Mouse (Mus musculus) heart, adult 11 months (tissue): Measurements from ENCODE around the gene Piezo1.

Experiments used
- DNase-seq: peaks from one replicate; pipeline ENCODE4 v3.0.0; 2022

Piezo1 gene

DNA sequence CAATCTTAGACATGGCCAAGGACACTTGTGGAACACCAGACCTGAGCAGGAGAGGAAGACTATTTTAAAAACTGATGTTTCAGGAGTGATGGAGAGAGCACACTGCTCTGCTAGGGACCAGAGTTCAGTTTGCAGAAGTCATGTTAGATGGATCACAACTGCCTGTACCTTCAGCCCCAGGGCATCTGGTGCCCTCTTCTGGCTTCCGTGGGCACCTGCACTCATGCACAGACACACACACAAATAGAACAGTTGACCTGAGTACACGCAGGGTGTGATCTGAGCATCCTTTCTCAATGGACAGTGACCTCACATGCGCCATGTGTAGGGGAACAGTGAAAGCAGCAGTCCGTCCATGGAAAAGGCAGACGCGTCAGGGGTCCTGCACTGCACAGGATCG, 67.3 kb downstream of the Piezo1 start:
- no peak for DNase-seq

- peak; percentile 94 for DNase-seq
Observed at GRCm38 (mm10) chr8:122482448-122482847, 68.7 kb downstream of the Piezo1 start.

- peak; percentile 99 for DNase-seq
Observed at GRCm38 (mm10) chr8:122475580-122476320, 75.4 kb downstream of the Piezo1 start, which contains the start of the genes Rnf166 and Ctu2. TSS of gene Rnf166 (minus strand) at chr8:122476064. TSS of gene Ctu2 (plus strand) at chr8:122476143.

DNA sequence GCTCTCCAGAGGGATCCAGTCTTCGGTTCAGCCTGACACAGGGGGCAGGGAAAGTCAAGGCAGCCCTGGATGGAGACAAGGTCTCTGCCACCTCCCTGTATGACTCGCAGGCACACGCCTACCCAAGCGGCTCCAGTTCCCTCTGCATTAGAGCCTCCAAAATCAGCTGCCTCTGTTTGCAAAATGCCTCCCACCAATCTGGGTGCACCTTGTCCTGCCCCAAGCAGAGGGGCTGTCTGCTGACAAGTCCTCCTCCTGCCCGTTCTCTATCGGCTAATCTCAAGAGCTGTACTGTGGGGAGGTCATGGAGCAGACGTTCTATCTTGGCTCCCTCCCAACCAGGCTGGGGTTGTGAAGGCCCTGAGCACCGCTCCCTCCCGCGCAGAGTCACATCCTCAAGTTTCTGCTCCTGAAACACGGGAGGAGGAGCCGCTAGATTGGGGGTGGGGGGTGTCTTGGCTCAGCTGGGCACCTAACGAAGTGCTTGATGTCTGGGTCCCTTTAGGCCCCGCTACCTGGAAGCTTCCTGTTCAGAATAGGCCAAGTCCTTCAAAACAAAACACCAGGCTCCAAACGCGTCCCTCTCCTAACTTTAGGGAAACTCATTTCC, 76.1 kb downstream of the Piezo1 start:
- peak; percentile 97 for DNase-seq

GRCm38 (mm10) chr8:122473911-122474421, 77.2 kb downstream of the Piezo1 start:
- DNase-seq = peak; percentile 95

- DNase-seq = no peak
Observed at GRCm38 (mm10) chr8:122470691-122471090, 80.4 kb downstream of the Piezo1 start.

DNA sequence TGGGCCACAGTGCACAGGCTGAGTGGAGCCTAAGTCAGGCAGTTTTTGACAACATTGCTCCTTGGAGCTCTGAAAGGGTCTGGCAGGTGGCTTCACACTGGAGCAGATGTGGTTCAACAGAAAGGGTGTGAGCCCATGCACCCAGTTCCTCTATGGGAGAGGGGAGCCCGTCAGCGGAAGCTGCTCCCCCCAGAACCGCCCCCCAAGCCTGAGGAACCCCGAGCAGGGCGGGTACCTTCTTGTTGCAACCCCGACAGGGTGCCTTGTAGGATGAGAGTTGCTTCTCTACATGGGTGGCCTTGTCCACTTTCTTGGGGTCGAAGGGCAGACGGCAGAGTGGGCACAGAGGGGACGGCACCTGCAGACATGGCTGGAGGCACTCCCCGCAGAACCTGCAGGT, 81.2 kb downstream of the Piezo1 start:
- no peak for DNase-seq

GRCm38 (mm10) chr8:122469407-122469806, 81.7 kb downstream of the Piezo1 start:
- DNase-seq = peak; percentile 87

GRCm38 (mm10) chr8:122467816-122468215, 83.3 kb downstream of the Piezo1 start:
- no peak for DNase-seq

DNA sequence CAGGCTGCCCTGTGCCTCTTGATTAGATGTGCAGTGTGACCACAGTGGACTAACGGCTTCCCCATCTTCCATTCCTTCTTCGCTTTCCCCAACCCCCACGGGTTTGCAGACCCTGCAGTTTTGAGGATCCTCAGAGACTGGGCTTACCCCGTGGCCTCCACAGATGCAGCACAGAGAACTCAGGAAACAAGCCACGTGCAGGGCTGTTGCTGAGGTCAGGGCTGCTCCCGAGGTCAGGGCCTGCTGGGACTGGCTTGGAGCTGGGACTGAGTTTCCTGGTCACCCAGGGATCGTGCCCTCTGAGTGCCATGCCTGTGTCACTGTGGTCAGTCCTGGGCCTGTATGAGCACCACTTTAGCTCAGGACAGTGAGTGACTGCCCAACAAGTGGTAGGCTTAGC, 86.1 kb downstream of the Piezo1 start:
- peak; percentile 89 for DNase-seq

DNA sequence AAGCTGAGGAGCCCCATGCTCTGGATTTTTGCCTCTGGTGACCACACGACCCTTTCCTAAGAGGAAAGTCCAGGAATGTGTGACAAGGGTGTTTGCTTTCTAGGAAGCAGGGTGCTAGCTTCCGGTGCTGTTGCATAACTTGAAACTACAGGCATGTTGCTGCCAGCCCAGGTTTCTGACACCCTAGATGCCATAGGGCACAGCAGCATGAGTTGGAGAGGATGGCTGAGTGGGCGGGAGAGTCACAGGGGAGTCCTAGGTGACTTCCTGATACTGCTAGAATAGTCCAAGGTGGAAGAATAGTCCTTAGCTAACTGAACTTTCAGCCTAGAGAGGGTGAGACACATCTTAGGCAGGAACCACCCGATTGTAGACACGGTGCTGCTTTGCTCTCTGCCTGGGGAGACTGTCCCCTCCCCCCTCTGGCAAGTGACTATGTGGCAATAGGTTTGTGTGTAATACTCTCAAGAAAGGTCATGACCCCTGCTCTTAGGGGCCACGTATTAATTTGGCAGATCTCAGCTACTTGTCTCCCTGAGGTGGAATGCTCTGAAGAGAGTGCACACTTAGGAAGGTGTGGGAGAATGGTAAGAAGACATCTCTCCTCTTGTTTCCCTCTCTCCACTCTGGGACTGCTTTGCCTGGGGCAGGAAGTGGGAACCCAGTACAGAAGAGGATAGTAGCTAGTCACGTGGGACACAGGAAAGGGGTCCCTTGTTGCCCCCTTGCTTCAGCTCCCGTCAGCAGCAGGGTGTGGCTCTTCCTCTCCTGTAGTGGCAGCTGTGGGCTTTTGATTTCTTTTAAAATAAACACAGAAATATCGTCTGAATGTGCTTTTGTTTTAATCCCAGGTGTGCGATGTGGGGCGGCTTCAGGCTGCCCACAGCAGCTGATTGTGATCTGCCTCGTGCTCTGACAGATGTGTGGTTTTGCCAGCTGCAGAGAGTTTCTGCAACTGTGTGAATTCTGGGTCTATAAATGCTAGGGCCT, 87.2 kb downstream of the Piezo1 start:
- DNase-seq = peak; percentile 87

GRCm38 (mm10) chr8:122462510-122462909, 88.6 kb downstream of the Piezo1 start:
- DNase-seq = no peak

DNA sequence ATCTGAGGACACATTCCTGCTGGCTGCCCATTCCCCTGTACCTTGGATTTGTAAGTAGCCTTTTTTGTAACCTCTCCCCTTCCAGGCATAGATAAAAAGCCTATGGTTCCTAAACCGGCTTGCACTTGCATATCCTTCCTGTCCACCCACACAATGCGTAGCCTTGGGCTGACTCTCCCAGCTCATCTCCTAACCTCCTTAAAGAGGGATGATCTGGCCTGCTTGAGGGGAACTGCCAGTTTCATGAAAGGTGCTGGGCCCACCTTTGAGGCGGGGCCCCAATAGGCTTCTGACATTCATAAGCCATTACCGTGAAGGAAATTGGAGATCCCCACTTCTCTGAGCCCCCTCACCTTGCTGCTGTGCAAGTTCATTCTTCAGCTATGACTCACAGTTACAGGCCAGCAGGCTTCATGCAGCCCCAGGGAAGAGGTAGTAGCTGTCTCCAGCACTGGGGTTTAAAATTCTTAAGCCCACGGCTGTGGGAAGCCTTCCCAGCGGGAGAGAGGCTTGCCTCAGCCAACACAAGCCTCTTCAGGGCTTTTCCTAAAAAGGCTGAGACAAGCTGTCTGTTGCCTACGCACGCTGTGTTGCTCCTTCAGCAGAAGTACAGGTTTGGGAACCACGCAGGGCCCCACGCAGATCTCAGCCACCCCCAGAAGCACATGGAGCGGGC, 89.5 kb downstream of the Piezo1 start:
- DNase-seq = no peak

DNA sequence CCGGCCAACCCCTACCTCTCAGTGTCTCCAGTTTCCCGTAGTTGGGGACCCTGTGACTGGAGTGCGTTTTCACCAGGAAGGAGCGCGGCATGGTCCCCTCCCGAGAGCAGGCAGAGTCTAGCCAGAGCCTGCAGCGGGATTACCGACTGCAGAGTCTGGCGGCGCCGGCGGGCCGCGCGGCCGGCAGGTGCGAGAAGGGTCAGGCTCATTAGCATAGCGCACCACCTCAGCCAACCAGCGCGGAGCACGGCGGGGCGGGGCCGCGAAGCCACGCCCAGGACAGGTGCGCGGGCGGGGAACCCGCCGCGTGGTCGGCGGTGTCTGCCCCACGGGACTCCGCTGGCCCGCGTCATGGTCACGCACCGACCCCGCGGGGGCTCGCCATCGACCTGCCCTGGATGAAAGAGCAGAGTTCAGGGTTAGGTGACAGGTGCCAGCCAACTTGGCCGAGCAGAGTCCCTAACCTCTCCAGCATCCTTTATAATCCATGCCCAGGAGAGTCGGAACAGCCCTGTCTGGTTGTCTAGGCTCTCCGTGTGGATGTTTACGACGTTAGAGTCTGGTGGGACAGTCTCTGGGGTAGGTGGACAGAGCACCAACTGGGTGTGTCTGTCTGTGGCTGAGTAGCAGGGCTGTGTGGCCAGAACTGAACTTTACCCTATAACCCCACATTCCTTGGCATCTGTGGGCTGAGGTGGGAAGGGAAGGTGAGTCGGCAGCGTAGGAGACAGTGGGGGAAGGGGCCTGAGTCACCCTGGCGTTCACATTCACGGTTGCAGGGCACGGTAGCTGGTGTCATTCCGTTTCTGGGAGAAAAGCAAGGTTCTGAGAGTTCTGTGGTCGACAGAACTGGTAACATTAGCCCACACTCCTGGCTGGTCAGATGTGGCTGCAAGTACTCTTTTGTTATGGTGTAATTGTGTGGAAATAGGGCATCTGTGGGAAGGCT, 90.3 kb downstream of the Piezo1 start, which contains the start of gene Snai3:
Snai3 (minus strand) TSS at position 210 of the 949 bp plus-strand sequence.
- DNase-seq = peak; percentile 95

DNA sequence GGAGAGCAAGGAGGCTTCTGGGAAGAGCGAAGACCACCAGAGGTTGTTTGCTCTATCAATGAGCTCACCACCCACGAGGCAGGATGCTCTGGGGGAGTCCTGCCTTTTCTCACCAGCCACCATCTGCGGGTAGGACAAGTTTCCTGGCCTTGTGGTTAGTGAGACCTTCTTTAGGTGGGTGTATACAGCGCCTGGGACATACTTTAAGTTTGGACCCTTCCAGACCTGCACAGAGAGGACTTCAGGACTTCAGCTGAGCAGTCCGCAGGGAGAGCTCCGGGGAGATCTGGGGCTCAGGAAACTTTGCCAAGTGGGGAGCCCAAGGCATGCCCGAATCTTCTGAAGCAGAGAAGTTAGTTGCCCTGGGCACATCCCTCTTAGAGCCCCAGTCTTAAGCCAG, 91.1 kb downstream of the Piezo1 start:
- no peak for DNase-seq

- no peak for DNase-seq
Observed at GRCm38 (mm10) chr8:122459218-122459900, 91.8 kb downstream of the Piezo1 start.

- no peak for DNase-seq
Observed at GRCm38 (mm10) chr8:122457171-122457570, 94.0 kb downstream of the Piezo1 start.

- DNase-seq = no peak
Observed at GRCm38 (mm10) chr8:122454409-122454808, 96.7 kb downstream of the Piezo1 start.

DNA sequence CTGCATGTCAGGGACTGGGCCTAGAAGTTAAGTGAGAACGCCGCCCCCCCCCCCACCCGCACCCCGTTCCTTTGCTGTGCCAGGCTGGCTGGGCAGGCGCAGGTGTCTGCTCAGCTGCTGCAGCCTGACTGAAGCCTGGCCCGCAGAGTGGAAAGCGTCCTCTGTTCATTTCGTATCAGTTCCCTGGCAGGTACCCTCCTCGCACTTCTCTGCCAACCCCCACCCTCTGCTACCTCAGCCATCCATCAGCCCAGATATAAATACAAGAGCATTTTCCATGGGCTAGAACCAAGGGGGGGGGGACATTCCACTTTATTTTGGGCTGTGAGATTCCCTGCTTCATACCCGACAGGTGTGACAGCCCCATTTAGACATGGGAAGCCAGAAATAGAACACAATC, 99.0 kb downstream of the Piezo1 start:
- DNase-seq = peak; percentile 97

- peak; percentile 98 for DNase-seq
Observed at GRCm38 (mm10) chr8:122451161-122451703, 99.9 kb downstream of the Piezo1 start.
